Mouse (Mus musculus) thymus, adult 2 months (tissue): ENCODE data around the gene Sec14l5.

Source experiments
- CTCF ChIP-seq: fragments of 200-500 bp; IDR thresholded peaks from 2 replicates; pipeline ENCODE4 v1.5.1; 2012; ENCODE audit warnings: mild to moderate bottlenecking, control low read depth, low read length, moderate library complexity, borderline replicate concordance; ENCODE audit not compliant: control insufficient read depth, poor library complexity, insufficient read depth; ENCODE audit errors: extremely low read depth
- POLR2A ChIP-seq: fragments of 200-500 bp; IDR thresholded peaks from 2 replicates; pipeline ENCODE4 v1.6.1; 2012; ENCODE audit warnings: mild to moderate bottlenecking, low read length, control low read depth, moderate library complexity; ENCODE audit not compliant: control insufficient read depth, poor library complexity, insufficient read depth; ENCODE audit errors: extremely low read depth

DNA sequence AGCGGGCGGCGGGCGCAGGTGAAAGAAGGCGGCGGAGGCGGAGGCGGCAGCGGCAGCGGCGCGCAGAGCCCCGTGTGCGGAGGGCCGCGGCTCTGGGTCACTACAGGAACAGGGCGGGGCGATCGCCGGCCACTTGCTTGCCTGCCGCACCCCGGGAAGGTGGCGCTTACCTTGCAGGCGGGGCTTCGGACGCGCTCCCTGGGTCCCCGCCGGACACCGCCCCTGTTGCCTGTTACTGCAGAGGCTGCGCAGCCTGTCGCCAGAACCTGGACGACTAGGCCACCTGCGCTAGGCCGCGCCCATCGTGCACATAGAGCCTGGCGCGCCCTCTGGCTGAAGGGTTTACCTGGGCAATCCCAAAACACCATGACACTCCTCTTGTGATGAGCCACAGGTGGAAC, 14.5 kb upstream of the Sec14l5 start, which contains the start of gene Ppl:
- TF ChIP-seq CTCF = no peak
- TF ChIP-seq POLR2A = no peak
